Mouse (Mus musculus): Measurements from ENCODE around the gene Cnih4. TPM values are rescaled to one million over a fixed set of nuclear protein-coding genes. Genes with fewer than 3 reads are reported as not detected.

Gene Cnih4
- polyA plus RNA-seq, 1 experiment = 52.1 TPM

DNA sequence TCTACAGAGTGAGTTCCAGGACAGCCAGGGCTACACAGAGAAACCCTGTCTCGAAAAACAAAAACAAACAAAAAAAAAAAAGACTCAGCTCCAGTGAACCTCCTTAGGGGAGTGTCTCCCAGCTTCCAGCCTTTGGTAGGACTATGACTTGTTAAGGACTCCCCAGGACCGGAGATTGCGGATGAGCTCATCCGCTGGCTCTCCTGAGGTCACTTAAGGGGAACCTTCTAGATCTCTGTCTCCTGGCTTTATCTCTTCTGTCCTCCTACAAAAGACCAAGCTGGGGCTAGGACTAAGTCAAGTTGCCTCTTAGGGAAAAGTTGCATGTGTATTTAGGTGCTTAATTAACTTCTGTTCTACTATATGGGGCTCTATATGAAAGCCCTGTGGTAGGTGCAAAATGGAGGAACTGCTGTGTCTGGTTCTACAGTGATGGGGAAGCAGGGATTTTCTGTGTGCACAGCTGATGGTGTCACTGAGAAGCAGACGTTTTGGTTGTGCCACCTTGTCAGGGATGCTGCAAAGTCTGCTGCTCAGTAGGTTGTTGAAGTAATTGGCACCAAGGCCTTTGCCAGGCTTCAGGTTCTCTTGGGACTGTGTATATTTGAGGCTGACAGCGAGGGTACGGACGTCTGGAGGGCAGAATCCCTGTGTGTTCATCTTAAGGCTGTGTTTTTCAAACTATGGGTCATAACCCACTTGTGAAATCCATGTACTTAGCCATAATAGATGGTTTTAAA lies 70.0 kb downstream of the Cnih4 start:
- peaks cover 2% of the 10 kb centered on the region; the same call in 1 of the 2 replicates for H3K4me1 ChIP-seq (ENCODE audit: control insufficient read depth, insufficient read depth, low read length)
- no peak overlapping the region for H3K4me3 ChIP-seq (replicated peaks; ENCODE audit: control insufficient read depth, low read depth, low read length)
- 82% methylated on average over 8 of the region's 8 CpGs for WGBS
- TF ChIP-seq POLR2A (IDR thresholded peaks at IDR 0.05; ENCODE audit: borderline replicate concordance, control insufficient read depth, low read depth, low read length) (no peak), CTCF (IDR thresholded peaks at IDR 0.05; ENCODE audit: control insufficient read depth, insufficient read depth, low read length) (no peak)
- no peak overlapping the region; the same call in 1 of the 2 replicates for H3K27ac ChIP-seq (ENCODE audit: control insufficient read depth, insufficient read depth, low read depth, low read length, poor library complexity)

DNA sequence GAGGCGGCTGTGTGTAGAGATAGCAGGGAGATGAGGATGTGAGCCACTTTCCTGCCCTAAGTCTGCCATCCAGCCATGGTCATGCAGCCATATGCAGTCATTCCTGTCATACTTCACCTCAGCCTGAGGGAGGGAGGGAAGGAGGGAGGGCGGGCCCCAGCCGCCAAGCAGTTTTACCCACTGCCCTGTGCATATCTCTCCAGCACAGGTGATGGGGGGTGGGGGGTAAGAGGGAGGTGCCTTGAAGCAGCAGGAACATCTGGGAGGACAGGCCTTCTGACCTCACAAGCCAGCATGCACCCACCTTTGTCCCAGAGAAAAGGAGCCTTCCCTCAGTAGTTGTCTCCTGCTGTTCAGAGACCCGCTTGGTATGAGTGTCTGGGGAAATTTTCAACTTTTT lies 71.8 kb downstream of the Cnih4 start:
- H3K27ac ChIP-seq (ENCODE audit: control insufficient read depth, insufficient read depth, low read depth, low read length, poor library complexity) = no peak overlapping the region
- TF ChIP-seq POLR2A (IDR thresholded peaks at IDR 0.05; ENCODE audit: borderline replicate concordance, control insufficient read depth, low read depth, low read length) (0 out of 2 replicates have a peak, but pooled peaks have one; percentile 45), CTCF (IDR thresholded peaks at IDR 0.05; ENCODE audit: control insufficient read depth, insufficient read depth, low read length) (no peak)
- peaks cover 2% of the 10 kb centered on the region; the same call in 1 of the 2 replicates for H3K4me1 ChIP-seq (ENCODE audit: control insufficient read depth, insufficient read depth, low read length)
- 71% methylated on average over 4 of the region's 4 CpGs for WGBS
- H3K4me3 ChIP-seq (replicated peaks; ENCODE audit: control insufficient read depth, low read depth, low read length) = no peak overlapping the region

Other genes starting within 250 kb of the Cnih4 start
- 32.3 and 48.1 TPM in 2 replicates for gene Pycr2, start 240.4 kb upstream of the Cnih4 start, polyA plus RNA-seq (2011; ENCODE audit: insufficient read depth, insufficient read length, low replicate concordance, missing spikeins)
- 2.6 TPM in 2 replicates for gene Lefty1, start 209.7 kb upstream of the Cnih4 start, polyA plus RNA-seq (2011; ENCODE audit: insufficient read depth, insufficient read length, low replicate concordance, missing spikeins)
- 20.7 and 32.8 TPM in 2 replicates for gene Tmem63a, start 202.3 kb upstream of the Cnih4 start, polyA plus RNA-seq (2011; ENCODE audit: insufficient read depth, insufficient read length, low replicate concordance, missing spikeins)
- gene Ephx1, start 123.8 kb upstream of the Cnih4 start, polyA plus RNA-seq (2011; ENCODE audit: insufficient read depth, insufficient read length, low replicate concordance, missing spikeins) = 7.2 and 13.4 TPM in 2 replicates
- not detected in 2 replicates for gene 9130409I23Rik, start 93.5 kb upstream of the Cnih4 start, polyA plus RNA-seq (2011; ENCODE audit: insufficient read depth, insufficient read length, low replicate concordance, missing spikeins)
- gene Nvl, start 489 bp upstream of the Cnih4 start, polyA plus RNA-seq (2011; ENCODE audit: insufficient read depth, insufficient read length, low replicate concordance, missing spikeins) = 13.7 and 18.1 TPM in 2 replicates
- gene Wdr26, start 67.3 kb downstream of the Cnih4 start, polyA plus RNA-seq (2011; ENCODE audit: insufficient read depth, insufficient read length, low replicate concordance, missing spikeins) = 88.4 and 115 TPM in 2 replicates
- 2.7 TPM in 1 of 2 replicates, not detected in the other for gene Cnih3, start 207.9 kb downstream of the Cnih4 start, polyA plus RNA-seq (2011; ENCODE audit: insufficient read depth, insufficient read length, low replicate concordance, missing spikeins)

Data from bone marrow, adult 2 months (tissue).